Mouse (Mus musculus) T-helper 17 cell (primary cell): ENCODE results near the gene Son.

Experiments
- in situ Hi-C, 2 experiments: fragments of 300-600 bp; cut with MboI, MseI; formaldehyde crosslinking; loops; 1 replicate in 1 of 2; 2 replicates in 1 of 2; pipeline ENCODE4 v1.15.1; 2025; ENCODE audit warnings: high pct_unique_total_duplicates in 2 of 2

Gene Son

DNA sequence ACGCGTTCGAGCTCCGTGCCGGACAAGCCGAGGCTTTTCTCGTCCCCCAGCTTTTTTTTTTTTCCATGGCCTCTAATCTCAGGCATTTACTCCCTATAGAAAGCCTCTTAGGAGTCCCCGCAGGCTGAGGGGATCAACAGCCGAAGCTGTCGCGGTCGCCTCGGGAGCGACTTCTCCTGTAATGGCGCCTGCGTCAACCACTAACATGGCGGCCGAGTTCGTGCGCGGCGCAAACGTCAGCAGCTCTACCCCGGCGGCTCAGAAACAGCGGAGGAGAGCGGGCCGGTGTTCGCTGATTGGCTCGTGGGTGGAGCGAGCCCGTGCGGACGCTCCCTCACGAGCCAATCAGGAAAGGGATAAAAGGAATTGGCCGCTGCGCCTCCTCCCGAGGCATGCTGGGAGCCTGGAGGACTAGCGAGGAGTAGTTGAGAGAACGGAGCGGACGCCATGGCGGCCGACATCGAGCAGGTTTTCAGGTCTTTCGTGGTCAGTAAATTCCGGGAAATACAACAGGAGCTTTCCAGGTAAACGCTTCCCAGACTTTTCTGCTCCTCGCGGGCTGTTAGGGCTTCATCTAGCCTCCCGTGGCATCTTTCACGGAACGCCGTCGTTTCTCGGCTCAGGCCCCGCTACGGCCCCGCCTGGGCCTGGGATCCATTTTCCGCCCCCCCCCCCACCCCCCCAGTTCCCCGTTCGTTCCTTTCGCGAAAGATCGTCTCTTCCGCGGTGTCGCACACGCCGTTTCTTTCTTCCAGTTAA lies at the start of gene Son:
Gene Son (plus strand): TSS at position 46 of the 759 bp plus-strand sequence.
- in situ Hi-C loops: loop anchor here in 1 of 2 experiments (25.0 kb wide), 1 partner anchor 1410 kb away; no protein-coding TSS in a partner anchor

DNA sequence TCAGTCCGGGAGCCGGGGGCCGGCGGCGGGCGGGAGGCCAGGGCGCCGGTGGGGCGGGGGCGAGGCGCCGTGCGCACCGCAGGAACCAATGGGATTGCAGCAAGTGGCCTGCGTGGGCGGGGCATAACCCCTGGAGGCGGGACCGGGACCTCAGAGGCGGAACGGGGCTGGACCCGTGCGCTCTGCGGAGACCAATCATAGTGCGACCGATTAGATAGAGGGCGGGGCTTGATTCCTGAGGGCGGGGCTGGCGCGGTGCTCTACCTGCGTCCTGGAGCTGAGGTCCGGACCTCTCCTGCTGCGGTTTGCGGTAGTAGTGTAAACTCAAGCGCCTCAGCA lies 49.7 kb upstream of the Son start, which contains the start of gene Tmem50b:
Gene Tmem50b (minus strand): TSS at position 129 of the 339 bp plus-strand sequence.
- in situ Hi-C loops: no loop called here

DNA sequence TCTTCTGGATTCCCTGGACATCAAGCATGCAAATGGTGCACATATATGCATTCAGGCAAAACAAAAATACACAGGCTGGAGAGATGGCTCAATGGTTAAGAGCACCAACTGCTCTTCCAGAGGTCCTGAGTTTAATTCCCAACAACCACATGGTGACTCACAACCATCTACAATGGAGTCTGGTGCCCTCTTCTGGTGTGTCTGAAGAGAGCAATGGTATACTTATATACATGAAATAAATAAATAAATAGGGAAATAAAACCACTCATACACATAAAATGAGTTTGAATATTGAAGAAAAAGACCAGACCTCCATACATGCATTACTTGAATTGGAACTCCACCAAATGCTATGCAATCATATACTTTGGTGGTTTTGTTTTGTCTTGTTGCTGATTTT lies 48.1 kb upstream of the Son start:
- in situ Hi-C loops: no loop called here

DNA sequence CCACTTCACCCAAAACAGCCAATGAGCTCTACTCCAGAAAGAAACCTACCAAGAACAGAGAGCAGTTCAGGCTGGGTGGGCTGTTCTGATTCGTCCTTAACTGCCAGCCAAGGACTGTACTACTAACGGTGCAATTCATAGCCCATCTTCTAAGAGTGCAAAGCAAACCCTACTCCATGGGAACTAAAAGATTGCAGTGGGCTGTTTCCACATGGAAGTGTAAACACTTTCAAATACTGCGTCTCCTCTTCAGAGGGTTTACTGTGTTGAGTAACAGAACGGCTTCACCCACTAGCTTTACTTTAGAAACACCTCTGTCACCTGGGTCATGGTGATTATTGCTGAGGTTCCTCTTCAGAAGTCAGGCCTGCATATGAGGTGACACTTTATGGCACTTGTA lies 46.2 kb upstream of the Son start:
- in situ Hi-C loops: no loop called here

DNA sequence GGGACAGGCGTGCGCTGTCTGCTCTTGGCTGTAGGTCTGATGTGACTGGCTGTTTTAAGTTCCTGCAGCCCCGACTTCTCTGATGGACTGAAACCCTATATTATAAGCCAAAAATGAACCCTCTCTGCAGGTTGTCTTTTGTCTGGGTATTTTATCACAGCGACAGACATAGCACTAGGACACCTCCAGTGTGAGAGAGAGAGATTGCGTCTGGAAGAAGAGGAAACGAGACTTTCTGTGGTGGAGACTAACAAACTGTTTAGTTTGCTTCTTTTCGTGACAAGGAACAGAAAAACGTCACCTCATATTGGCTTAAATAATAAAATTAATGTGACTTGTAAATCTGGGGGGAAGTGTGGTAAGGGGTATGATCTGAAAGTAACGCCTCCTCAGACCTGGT lies 45.6 kb upstream of the Son start:
- in situ Hi-C loops: no loop called here

DNA sequence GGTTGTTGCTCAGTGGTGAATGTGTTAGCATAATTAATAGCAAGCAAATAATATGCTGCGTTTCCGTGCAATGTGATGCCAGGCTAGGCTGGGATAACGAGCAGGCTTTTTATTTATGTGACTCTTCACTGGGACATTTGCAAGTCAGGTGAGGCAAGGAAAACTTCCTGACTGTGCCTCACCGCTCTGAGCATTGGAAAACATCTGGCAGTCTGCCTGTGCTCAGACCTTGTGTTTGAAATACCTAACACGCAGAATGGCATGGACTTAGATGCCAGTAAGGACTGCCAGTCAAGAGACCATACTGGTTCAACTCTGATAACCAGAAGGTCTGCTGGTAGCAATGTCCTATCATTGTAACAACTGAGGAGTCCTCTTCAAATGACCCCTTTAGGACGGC lies 42.1 kb upstream of the Son start:
- in situ Hi-C loops: no loop called here

DNA sequence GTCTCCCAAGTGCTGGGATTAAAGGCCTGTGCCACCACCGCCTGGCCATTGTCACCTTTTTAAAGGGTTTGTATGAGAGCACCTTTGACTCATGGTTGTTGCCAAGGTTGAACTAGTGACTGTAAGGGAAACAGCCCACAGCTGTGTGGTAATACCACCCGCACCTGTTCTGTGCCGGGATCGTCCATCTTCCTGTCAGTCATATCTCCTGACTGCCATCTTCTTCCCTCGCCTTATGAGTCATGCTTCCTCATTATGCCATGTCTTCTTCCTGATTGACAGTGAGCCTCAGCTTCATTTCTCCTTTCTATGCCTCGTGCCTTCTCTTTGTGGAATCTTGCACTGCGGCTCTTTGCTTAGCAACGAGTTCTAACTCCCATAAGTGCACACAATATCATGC lies 40.3 kb upstream of the Son start:
- in situ Hi-C loops: no loop called here

DNA sequence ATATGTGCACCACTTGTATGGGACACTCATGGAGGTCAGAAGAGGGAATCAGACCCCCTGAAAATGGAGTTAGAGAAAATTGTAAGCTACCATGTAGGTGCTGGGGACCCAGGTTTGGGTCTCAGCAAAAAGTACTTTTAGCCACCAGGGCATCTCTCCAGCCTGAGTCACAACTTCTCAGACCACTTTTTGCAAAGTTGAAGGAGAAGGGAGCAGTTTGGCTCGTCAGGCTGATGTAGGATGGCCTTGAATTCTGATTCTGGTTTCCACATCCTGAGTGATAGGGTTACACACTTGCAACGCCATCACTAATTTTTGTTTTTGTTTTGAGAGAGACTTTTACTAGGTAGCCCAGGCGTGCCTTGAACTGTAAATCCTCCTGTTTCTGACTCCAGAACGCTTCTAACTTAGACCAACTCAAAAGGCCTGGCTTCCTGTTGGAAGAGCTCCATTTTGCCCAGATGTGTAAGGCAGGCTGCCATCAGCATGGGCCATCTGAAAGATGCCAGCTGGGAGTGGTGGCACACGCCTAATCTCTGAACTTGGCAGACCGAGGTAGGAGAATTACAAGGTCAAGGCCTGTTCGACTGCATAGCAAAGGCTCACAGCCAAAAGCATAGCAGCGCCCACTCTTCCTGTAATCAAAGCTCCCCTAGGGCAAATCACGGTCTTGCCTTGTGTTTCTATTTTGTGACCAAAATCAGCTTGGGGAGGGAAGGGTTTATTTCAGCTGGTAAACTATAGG lies 37.6 kb upstream of the Son start:
- in situ Hi-C loops: no loop called here

DNA sequence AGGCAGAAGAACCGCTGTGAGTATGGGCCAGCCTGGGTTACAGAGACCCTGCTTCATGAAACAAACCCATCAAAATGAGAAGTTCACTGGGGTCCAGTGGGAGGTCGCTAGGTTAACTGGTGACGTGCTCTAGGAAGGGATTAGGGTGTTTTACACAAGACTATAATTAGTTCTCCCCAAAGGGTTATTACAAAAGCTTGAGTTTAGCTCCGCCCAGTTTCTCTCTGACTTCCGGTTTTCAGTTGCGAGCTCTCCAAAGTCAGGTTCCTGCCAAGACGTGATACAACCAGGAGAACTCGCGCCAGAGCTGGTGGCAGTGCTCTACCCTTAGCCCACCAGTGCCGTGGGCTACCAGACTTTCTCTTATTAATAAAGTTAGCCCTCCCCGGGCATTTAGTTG lies 36.1 kb upstream of the Son start:
- in situ Hi-C loops: no loop called here

DNA sequence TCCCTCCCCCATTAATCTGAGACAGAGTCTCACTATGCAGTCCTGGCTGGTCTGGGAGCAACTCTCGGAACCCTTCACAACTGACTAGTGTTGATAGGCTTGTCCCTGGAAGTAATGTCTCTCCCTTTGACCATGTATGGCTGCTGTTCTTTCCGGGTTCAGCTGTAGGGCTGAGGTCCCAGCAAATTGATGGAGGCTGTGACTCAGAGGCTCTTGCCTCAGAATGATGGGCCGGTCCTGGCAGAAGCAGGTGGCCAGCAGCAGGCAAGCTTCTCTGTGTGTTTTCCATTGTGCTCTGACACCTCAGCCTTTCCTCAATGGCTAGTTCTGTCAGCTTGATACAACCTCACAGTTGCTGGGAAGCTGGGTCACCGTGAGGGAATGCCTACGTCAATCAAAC lies 34.8 kb upstream of the Son start:
- in situ Hi-C loops: no loop called here

DNA sequence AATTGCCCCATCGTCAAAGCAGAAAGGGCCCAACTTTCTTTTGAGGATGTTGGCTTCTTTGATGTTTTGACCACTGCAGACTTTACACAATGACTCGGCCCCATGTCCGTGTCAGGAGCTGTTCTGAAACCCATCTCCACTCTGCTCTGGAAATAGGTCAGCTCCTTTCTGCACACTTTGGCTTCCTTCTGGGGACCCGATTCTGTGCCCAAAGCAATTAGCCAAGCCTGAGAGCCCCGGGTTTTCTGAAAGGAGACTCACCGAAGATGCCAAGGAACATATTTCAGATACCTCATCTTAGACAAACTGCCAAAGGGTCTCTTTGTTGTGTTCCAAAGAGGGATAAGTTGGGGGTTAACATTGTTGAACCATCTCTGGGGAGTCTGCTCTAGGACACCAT lies 32.8 kb upstream of the Son start:
- in situ Hi-C loops: no loop called here

DNA sequence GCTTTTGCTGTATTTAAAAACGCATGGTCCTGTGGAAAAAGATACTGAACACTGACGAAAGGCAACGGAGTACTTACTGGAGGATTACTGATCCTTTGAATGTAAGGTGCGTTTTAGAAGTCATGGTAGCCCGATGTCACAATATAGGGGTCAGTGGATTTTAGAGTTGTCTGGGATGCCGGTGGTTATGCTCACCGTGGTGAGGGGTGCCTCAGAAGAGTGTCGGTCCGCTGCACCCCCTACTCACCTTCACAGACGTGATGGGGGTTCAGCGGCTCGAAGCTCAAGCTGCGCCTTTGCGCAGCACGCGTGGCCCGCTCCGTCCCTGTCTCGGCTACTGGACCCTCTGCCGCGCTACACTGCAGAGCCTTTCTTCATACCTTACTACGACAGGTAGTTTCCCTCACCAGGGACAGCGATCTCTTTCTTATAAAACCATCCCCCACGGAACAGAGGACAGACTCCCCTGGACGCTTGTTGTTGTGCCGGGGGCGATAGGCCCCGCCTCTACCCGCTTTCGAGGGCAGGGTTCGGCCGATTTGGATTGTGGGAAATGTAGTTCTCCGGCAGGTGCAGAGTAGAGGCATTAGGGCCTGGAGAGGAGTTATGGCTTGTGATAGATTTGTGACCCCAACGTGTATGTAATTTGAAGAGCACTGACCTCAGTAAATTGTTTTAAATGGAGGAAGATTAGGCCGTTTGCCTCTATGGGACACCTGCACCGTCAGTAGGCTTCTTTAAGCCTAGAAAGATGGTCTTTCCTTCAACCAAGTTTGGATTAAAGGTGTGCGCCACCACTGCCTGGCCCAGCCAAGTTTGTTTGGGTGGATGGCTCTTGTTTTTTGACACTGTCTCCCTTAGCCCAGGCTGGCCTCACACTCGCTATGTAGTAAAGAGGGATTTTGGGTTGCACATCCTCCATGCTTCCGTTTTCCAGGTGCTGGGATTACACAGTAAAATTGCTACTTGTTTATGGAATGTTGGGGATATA lies 28.5 kb upstream of the Son start, which contains the start of gene Dnajc28:
Gene Dnajc28 (minus strand): TSS at position 516 of the 991 bp plus-strand sequence.
- in situ Hi-C loops: no loop called here

DNA sequence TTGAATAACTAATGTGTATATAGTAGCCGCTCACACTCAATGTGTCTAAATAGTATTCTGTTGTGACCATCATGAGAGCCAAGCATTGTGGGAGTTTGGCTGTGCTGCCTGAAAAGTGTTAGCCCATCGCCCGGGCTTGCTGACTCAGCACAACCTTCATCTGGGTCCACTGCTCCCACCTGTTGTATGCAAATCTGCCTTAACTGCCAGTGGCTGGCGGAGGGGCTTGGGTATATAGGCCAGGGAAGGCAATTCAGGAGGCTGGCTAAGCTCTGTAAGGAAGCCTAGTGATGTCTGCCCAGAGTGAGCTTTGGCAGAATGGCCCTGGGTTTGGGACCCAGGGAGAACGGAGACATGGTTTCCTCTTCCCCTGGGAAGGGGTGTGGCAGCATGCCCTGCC lies 27.1 kb upstream of the Son start:
- in situ Hi-C loops: loop anchor here (5.0 to 10.0 kb wide), 2 partner anchors 58 to 1295 kb away; no protein-coding TSS in a partner anchor

DNA sequence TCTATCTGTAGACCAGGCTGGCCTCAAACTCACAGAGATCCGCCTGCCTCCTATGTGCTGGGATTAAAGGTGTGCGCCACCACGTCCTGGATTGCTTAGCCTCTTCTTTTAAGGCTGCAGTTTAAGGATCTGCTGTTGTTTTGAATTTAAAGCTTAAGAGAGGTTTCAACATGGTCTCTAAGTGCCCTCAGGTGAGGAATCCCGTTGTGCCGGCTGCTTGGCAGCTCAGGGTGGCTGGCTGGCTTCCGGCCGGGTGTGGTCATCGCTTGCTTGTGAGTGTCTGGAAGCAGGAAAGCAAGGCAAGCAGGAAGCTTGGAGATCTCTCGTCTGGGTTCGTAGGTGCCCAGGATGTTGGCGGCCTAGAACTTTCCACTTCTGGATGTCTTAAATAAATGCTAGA lies 26.3 kb upstream of the Son start:
- in situ Hi-C loops: loop anchor here (5.0 to 10.0 kb wide), 2 partner anchors 59 to 1294 kb away; no protein-coding TSS in a partner anchor

DNA sequence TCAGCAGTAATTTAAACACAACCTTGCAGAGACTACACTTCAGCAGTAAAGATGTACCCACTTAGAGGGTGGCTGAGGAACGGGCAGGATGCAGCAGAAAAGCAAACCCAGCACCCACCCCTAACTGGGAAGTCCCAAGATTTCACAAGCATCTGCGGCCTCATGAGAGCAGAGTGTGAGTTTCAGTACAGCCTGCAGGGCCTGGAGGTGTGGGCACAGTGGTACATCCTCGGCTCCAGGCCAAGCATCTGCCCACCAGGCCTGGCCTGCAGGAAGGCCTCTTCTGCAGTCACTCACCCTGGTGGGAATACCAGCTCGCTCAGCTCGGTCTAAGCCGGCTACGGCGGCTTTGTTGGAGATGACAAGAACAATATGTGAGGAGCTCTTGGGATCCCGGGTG lies 24.2 kb upstream of the Son start:
- in situ Hi-C loops: loop anchor here (5.0 to 10.0 kb wide), 2 partner anchors 61 to 1292 kb away; no protein-coding TSS in a partner anchor

DNA sequence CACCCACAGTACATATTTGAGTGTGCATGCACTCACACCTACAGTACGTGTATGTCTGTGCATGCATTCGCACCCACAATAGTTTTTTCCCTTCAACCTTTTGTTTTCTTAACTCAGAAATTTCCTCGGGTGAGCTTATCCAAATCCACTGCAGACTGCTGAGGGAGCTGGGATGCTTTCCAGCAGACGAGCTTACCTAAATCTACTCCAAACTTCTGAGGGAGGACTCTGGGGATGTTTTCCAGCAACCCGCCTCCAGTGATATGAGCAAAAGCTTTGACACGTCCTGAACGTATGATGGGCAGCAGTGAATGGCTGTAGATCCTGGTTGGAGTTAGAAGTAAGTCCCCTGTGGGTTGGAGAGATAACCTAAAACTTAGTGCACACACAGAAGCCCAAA lies 19.5 kb upstream of the Son start:
- in situ Hi-C loops: loop anchor here in 1 of 2 experiments (10.0 to 25.0 kb wide), 2 partner anchors 1287 to 1391 kb away; no protein-coding TSS in a partner anchor

DNA sequence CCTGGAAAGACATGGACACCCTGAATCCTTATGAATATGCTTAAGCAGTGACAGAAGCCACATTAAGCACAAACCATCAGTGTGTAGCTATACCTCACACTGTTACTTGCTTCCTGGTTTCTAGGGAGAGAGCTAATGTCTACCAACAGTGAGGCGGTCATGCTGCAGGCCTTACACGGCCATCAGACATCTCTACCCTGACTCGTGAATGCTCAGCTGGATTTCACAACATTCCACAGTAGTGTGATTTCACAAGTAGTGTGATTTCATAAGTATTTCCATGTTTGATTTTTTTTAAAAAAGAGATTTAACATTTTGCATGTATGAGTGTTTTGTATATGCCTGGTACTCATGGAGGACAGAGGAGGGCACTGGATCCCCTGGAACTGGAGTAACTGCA lies 18.6 kb upstream of the Son start:
- in situ Hi-C loops: loop anchor here in 1 of 2 experiments (10.0 to 25.0 kb wide), 2 partner anchors 1286 to 1391 kb away; no protein-coding TSS in a partner anchor

DNA sequence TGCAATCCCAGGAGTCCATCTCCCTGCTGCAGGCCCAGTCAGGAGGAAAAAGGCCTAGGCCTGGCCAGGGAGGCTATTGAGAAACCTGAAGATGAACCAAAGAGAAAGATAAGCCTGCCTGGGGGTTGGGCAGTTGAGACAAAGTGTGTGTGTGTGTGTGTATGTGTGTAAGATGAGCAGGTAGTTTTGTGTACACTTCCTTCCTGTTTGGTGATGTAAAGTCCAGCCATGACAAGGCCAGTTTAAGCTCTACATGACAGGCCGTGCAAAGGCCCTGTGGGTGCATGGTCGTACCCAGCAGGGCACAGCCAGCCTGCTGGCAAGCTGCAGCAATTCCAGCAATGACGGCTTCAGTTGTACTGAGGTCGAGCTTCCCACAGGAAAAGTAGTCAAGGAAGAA lies 17.6 kb upstream of the Son start:
- in situ Hi-C loops: loop anchor here in 1 of 2 experiments (10.0 to 25.0 kb wide), 3 partner anchors 605 to 1392 kb away; no protein-coding TSS in a partner anchor

DNA sequence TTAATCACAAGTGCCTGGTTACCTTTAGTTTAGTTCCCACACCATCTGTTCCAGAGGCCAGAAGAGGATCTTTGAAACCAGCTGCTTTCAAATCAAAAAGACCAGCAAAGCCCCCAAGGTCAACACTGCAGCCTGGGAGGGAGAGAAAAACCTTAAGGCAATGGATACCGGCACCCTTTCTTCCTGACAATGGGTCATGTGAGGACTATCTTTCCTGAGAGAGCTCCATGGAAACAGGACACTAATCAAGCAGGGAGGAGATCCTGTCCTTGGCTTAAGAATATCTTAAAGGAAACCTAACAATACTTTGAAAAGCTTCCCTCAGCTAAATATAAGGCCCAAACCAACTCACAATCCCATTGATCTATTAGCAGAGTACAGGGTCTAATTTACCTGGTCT lies 16.7 kb upstream of the Son start:
- in situ Hi-C loops: loop anchor here in 1 of 2 experiments (10.0 to 25.0 kb wide), 2 partner anchors 606 to 1393 kb away; no protein-coding TSS in a partner anchor

DNA sequence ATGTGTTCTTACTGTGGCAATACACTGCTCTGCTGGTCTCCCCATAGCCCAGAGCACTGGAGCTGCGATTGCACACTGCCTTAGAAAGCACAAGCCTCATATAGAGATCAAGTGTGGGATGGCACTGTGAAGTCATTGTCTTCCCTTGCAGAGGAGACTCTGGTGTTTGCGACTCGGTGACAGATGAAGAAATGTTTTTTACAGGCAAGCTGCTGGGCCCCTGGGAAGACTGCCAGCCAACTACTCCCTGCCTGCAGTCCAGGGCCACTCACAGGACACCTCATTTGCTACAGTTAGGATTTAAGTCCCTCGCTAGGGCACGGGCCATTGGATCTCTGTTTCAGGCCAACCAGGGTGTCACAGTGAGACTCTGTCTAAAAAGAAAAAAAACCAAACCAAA lies 14.9 kb upstream of the Son start:
- in situ Hi-C loops: loop anchor here in 1 of 2 experiments (10.0 to 25.0 kb wide), 2 partner anchors 608 to 1395 kb away; no protein-coding TSS in a partner anchor

DNA sequence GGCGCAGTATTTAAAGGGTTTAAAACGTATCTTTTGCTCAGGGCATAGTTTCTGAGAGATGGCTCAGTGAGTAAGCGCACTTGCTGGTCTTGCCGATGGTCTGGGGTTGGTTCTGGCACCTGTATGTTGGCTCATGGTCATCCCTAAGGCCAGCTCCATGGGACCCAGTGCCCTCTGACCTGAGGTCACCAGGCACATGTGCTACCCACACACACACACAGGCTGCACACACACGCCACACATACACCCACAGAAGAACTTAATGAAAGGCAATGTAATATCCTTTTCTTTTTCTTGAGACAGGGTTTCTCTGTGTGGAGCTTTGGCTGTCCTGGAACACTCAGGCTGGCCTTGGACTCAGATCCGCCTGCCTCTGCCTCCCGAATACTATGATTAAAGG lies 14.4 kb upstream of the Son start:
- in situ Hi-C loops: loop anchor here in 1 of 2 experiments (10.0 to 25.0 kb wide), 2 partner anchors 608 to 1396 kb away; no protein-coding TSS in a partner anchor
